Mouse (Mus musculus) embryo, embryonic 11.5 days (tissue): ENCODE measurements around the gene 5430427O19Rik.

Experiments used
- DNase-seq: peaks from one replicate; pipeline ENCODE4 v3.0.0-alpha.2; 2012; ENCODE audit warnings: low read depth, low spot score

The 5430427O19Rik gene

DNA sequence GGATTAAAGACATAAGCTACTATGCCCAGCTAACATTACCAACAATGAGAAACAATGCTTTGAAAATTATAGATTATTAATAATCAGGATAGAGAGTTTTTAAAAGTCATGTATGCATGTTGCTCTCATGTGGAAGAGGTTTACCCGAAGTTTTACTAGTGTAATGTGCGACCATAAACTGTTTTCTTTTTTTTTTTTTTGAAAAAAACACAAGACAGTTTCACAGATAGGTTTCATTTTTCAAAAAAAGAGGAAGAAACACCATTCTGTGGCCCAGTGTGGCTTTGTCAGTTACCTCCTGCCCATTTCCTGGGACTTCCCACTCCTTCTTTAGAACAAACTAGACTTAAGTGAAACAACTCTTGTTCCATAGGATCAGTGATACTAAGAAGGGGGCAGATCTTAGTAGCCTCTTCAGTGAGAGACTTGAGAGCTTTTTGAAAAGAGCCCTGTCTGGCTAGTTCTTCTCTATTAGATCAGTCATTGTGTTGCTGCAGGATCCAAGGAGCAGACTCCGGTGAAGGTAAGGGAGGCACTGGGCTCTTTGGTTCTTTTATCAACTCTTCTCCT lies at the start of gene 5430427O19Rik:
Gene 5430427O19Rik, plus strand, starts transcription at position 441 of the 570 bp plus-strand sequence.
- no peak for DNase-seq

DNA sequence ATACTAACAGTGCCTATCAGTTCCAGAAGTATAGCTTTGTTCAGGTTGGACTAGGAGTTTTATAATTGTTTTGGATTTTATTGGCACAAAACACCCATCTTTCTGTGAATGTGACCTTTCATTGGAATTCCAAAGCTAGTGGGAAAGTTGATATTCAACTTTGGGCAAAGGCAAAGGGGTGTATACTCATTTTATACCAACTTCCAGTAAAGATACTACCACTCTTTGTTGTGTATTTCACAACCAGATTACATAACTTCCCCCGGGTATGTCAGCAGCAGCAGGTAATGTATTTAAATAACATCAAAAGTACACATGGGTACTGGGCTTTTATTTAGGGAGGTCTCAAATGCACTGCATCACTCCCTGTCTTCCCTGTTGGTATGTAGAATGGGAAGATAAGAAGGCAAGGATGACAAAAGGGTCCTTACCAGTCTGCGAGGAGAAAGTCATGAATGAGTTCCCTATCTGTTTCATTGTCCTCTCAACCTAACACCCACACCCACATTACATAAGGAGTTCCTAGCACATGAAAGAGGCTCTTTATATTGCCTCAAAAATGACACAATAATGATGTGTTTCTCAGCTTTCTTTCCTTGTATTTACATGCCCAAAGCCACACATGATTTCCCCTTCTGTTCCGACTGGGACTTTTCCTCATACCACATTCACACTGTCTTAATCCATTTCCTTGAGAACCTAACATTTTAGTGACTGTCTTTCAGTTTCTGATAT lies 42.3 kb upstream of the 5430427O19Rik start:
- no peak for DNase-seq

DNA sequence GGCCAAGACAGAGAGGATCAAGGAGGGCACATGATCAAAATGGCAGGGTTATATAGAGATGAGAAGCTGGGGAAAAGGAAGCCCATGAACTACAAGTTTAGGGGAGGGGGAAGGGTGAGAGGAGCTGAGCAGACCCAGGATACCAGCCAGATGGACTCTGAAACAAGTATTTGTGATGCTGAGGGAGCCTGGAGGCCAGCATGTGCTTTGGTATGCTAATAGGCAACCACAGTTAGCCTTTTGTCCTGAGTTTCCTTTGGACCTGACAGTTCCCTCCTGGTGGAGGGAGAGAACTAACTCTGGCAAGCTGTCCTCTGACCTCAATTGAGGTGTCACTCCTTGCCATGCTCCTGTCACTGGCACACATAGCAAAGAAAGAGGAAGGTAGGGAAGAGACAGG lies 41.2 kb upstream of the 5430427O19Rik start:
- no peak for DNase-seq

DNA sequence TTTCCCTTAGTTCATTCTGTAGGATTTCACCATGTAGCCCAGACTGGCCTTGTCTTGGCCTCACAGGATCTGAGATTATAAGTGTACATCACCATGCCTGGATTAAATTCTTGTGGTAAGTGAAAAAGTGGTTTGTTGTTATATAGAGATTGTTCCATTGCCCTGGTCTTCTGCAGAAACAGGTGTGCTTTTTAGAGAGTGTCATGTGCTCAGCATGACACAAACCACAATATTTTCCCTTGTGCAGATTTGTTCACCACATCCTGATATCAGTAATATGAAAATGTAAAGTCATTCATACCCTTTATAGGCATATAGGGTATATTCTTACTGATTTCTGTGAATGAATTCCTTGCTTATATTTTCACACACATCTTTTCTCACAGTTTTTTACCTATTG lies 31.0 kb upstream of the 5430427O19Rik start:
- DNase-seq: no peak

DNA sequence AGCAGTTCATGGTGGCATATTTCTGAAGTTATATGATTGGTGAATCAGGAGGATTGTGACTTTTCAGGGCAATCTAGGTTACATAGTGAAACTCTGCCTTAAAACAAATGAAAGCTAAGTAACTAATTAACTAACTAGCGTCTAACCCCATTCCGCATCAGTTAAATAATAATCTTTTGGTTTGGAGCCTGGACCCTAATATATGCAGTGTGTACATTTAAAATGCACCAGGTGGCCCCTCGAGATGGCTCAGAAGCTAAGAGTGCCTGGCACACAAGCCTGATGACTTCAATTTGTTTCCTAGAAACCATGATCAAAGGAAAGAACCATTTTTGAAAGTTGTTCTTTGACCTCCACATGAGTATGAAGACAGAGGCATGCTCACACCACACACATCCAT lies 14.2 kb upstream of the 5430427O19Rik start:
- DNase-seq: no peak

DNA sequence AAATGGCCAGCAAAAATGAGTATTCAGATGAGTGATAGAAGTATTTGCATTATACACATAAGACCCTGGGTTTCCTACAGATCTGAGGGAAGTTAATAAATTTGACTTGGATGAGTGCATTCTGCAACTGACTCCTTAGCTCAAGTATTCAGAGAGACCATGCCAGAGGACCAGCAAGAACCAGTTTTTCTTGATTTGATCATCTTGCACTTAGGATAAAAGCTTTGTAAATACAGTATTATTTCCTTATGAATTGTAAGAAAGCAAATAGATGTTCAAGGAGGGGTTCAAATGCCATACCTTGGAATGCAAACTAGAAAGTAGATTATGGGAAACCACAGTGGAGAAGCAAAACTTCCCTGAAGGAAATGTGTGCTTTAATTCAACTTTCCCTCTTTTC lies 13.0 kb upstream of the 5430427O19Rik start:
- DNase-seq: no peak

DNA sequence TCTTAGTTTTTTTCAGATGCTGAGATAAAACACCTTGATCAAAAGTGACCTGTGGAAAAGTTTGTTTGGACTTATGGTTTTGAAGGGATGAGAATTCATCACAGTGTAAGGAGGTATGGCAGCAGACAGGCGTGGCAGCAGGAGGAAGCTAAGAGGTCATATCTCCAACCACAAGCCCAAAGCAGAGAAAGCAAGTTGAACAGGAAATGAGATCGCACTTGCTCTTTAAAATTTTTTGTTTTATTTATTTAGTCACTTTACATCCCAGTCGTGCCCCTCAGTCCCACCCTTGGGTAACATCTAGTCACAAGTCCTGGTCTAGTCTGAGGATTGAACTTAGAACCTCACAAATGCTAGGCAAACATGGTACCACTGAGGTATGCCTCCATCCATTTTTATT lies 2.1 kb upstream of the 5430427O19Rik start:
- no peak for DNase-seq

DNA sequence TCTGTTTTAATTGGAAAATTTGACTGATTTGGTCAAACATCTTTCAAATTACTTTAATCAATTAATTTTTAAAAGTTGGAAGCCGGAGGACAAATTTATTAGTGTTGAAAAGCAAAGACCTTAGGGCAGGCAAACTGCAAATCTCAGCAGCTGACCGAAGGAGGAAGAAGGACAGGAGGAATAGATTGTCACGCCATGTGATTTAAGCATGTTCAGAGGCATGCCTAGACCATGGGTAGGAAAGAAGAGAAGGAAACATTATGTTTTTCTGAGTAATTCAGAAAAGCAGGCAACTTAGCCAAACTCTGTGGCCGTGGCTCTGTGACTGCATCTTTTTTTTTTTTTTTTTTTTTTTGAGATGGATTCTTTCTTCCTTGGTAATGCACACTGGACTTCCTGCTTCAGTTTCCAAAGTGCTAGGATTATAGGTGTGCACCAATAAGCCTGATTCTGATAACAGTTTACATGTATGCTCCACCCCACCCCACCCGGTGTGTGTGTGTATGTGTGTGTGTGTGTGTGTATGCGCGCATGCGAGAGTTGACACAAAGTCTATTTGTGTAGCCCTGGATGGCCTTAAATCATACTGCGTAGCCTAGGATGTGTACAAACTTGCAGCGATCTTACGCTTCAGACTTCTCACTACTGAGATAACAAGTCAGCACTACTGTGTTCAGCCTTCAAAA lies 1.4 kb downstream of the 5430427O19Rik start:
- no peak for DNase-seq

DNA sequence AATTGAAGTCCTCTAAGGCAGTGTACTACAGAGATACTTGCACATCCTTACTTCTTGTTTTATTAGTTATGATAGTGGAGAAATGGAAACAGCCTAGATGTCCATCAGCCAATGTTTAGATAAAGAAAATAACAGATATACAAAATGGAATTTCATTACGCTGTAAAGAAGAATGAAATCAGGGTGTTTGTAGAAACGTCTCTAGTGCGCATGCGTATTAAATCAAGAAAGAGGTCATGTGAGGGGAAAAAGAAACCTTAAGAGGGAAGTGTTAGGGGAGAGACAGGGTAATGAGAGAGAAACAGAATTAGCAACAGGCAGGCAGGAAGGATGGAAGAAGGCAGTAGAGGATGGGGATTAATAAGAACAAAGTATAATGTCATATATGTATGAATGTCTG lies 4.2 kb downstream of the 5430427O19Rik start:
- no peak for DNase-seq

DNA sequence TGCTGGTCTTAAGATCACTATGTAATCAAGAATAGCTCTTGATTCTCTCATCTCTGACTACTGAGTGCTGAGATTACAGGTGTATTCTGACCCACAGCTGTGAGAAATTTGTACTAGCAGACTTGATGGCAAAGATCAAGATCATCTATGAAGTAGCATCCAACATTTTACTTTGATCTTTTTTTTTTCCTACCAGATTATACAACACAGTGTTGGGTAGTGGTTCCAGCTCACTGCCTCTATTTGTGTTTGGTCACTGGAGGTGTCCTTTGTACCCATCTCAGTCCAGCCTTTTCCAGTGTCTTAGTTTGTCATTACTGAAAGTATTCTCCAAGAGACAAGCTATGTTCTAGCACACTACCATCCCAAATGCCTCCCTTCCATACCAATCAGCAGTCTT lies 5.8 kb downstream of the 5430427O19Rik start:
- no peak for DNase-seq

DNA sequence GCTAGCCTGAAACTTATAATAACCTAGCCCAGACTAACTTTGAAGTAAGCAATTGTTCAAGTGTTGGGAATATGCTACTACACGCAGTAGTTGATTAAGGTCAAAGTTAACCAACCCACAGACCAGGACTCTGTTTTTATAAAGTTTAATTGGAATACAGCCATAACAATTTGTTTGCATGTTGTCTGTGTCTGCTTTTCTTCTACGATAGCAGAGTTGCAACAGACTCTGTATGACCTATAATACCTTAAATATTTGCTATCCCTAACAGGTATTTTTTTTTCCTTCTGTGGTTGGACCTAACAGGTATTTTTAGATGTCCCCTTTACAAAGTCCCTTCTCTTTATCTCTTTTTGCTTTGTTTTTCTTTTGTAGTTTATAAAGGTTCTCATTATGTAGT lies 7.6 kb downstream of the 5430427O19Rik start:
- DNase-seq: no peak

DNA sequence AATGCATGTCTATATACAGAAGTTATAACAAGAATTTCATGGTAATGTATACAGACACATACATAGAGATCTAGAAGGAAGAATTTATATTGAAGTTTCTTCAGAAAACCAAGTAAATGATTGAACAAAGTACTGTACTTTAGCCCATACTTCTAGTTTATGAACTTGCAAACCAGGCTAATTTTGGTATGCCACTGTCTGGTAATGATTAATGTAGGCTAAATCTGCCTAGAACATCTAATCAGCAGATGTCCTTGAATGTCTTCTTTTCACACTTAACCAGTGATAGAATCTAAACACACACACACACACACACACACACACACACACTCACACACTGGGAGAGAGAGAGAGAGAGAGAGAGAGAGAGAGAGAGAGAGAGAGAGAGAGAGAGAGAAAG lies 8.1 kb downstream of the 5430427O19Rik start:
- DNase-seq: no peak

DNA sequence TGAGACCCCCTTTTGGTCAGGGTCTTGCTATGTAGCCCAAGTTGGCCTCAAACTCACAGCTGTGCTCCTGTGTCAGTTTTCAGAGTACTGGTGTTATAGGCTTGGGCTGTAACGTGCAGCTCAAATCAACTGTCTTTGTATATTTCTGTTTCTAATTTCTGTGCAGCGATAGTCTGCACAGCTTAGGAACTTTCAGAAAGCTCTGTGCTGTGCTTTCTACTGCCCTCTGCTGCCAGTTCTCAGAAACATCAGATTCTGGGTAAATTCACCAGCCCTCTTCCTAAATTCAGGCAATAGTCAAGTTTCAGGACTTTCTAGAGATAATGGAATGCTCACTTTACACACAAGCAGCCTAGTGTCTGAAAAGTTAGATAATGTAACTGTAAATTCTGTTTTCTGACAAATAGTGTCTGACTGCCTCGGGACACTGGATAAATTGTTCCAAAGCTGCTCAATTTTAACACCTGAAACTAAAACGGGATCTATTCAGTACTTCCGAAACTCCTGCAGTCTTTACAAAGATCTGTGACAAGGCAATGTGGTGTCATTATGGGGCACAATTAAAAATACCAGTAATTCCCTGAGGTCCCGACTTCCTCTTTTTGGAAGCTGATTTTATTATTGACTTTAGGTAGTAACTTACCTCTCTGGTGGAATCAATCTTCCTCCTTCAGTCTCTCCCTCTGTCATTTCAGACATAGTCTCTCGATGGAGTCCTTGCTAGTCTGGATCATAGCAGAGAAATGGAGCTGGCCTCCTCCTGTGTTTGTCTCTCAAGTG lies 9.2 kb downstream of the 5430427O19Rik start:
- DNase-seq: no peak

DNA sequence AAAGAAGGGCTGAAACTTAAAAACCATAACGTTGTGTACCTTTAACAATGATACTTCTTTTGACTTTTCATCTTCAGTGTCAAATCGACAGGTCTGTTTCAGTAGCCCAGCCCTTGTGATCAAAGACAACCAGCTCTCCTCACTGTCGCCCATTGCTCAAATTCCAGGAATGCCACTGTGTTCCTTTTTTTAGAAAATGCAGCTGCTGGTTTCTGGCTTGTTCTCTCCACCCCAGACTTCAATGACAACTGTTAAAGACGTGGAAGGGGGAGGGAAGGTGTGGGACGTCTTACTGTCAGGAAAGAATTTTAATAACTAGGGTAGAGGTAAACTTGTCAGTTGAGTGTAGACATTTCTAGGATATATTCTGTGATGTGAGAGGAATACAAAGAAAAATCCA lies 16.5 kb downstream of the 5430427O19Rik start:
- DNase-seq: no peak

DNA sequence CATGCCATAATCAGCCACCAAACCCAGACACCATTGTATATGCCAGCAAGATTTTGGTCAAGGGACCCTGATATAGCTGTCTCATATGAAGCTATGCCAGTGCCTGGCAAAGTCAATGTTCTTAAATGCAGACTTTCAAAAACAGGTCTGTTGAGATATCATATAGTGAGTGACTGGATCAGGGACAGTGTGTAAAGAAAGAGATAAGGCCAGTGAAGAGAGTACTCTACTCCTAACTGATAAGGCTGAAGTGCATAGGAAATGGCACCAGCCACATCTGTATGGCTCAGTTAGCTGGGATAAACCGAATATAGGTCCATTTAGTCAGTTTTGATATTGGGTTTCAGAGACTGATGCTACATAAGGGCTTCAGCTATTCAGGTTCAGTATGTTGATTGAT lies 31.0 kb downstream of the 5430427O19Rik start:
- no peak for DNase-seq

DNA sequence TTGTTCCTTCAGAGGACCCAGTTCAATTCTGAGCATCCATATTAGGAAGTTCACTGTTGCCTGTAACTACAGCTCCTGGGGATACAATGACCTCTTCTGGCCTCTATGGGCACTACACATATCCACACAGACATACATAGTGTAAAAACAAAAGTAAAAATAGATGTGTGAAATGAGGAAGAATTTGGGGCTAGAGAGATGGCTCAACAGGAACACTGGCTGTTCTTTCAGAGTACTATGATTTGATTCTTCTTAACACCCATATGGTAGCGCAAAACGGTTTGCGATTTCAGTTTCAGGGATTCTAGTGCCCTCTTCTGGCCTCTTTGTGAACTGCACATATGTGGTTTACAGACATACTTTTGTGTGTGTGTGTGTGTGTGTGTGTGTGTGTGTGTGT lies 48.9 kb downstream of the 5430427O19Rik start:
- DNase-seq: peak; percentile 7

DNA sequence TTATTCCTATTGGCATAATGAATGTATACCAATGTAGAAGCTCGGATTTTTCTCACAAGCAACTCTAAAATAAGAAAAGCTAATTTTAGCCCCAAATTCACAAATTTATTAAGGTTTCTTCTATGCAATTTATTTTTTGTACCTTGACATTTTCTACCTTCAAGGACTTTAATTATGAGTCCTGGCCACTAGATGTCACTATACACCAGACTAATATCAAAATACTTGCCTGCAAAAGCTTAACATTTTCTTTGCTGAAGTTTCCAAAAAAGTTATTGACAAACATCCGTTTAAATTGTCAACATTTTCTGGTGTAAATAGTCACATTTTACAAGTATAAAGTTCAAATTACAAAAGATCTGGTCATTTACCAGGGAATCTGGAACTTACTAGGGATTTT lies 62.8 kb downstream of the 5430427O19Rik start:
- peak; percentile 0 for DNase-seq
